Mouse (Mus musculus) forebrain, postnatal 0 days (tissue): ENCODE results near the gene Zbtb12. TPM values are rescaled to one million over a fixed set of nuclear protein-coding genes. Genes with fewer than 3 reads are reported as not detected.

ENCODE experiments used
- ATAC-seq: fragments of 200-750 bp; cut with Nextera tagmentation; 2 replicates; pipeline ENCODE4 v1.8.0; 2017; ENCODE audit warnings: mild to moderate bottlenecking, moderate library complexity
- DNase-seq: peaks from one replicate; pipeline ENCODE4 v3.0.0-alpha.2; 2015
- H3K27ac ChIP-seq: fragments of 300-500 bp; sonication (generic); 2 replicates; pipeline ENCODE4 v1.5.1; 2014; ENCODE audit warnings: low read depth, mild to moderate bottlenecking, antibody characterized with exemption, low read length, moderate library complexity, mixed read lengths
- H3K27me3 ChIP-seq: fragments of 300-500 bp; sonication (generic); 2 replicates; pipeline ENCODE4 v1.6.1; 2014; ENCODE audit warnings: mild to moderate bottlenecking, low read length, mixed read lengths; ENCODE audit not compliant: insufficient read depth
- H3K36me3 ChIP-seq: fragments of 300-500 bp; sonication (generic); 2 replicates; pipeline ENCODE4 v1.6.1; 2014; ENCODE audit warnings: mild to moderate bottlenecking, moderate library complexity; ENCODE audit not compliant: insufficient read depth
- H3K4me1 ChIP-seq: fragments of 300-500 bp; sonication (generic); 2 replicates; pipeline ENCODE4 v1.6.1; 2014; ENCODE audit warnings: antibody characterized with exemption; ENCODE audit not compliant: insufficient read depth
- H3K4me2 ChIP-seq: fragments of 300-500 bp; sonication (generic); 2 replicates; pipeline ENCODE4 v1.6.1; 2014; ENCODE audit warnings: low read depth, mild to moderate bottlenecking, moderate library complexity
- H3K4me3 ChIP-seq: fragments of 300-500 bp; sonication (generic); 2 replicates; pipeline ENCODE4 v1.5.1; 2014; ENCODE audit warnings: low read depth, low read length, mixed read lengths
- H3K9ac ChIP-seq: fragments of 300-500 bp; sonication (generic); 2 replicates; pipeline ENCODE4 v1.6.1; 2014; ENCODE audit warnings: mild to moderate bottlenecking
- H3K9me3 ChIP-seq: fragments of 300-500 bp; sonication (generic); 2 replicates; pipeline ENCODE4 v1.6.1; 2016; ENCODE audit warnings: low read length
- CTCF ChIP-seq: sonication (generic); IDR thresholded peaks from 2 replicates; pipeline ENCODE4 v1.5.1; 2016; ENCODE audit warnings: antibody characterized with exemption, control low read depth, low read depth
- WGBS: fragments of 180-500 bp; shearing (Covaris S2); extraction: QIAGEN DNeasy Blood & Tissue Kit; methylation state at CpG from one replicate; pipeline ENCODE4 v1.1.7; 2014; 5-methylcytosine and 5-hydroxymethylcytosine counted together
- microRNA-seq, 2 experiments: library from miRNA; unstranded; fragments of <30 nt; microRNA quantifications; one replicate each; pipeline ENCODE4; 2016
- polyA plus RNA-seq: library from polyadenylated mRNA; unstranded; fragments of >200 nt; fragmentation: Nextera tagmentation; extraction: Ambion mirVana; gene quantifications from 2 replicates; pipeline ENCODE4 v1.2.1, GENCODE M21; 2015
- total RNA-seq: library from RNA; depleted of rRNA; stranded (reverse); fragments of >200 nt; gene quantifications from 2 replicates; pipeline ENCODE4 v1.2.3, GENCODE M21; 2014; rRNA removed

Gene Zbtb12
- total and polyA plus RNA-seq, 2 experiments from 2014 or later, result 7.7 to 32.6 TPM

DNA sequence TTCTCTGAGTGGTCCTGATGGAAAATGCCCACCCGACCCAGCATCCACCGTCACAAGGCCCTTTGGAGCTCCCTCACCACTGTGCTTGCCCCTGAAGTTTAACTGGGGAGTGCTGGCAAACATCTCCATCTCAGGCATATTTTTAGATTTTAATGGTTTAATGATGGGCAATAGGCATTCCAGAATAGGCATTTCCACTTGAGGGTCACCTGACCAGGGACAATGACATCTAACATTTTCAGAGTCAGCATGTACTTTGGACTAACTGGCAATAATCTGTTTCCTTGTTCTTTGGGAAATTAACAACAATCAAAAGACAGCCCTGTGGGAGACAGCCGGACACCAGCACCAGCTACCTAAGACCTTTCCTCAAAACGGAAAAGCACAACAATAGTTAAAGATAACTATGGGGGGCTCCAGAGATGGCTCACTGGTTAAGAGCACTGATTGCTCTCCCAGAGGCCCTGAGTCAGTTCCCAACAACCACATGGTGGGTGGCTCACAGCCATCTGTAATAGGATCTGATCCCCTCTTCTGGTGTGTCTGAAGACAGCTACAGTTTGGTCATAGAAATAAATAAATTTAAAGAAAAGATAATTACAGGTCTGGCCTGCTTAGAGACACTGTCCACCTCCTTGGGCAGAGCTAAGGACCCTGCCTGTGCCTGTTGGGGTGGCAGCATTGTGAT is 64.0 kb downstream of the Zbtb12 start:
- WGBS, result 83% methylated on average over 4 of the region's 4 CpGs

DNA sequence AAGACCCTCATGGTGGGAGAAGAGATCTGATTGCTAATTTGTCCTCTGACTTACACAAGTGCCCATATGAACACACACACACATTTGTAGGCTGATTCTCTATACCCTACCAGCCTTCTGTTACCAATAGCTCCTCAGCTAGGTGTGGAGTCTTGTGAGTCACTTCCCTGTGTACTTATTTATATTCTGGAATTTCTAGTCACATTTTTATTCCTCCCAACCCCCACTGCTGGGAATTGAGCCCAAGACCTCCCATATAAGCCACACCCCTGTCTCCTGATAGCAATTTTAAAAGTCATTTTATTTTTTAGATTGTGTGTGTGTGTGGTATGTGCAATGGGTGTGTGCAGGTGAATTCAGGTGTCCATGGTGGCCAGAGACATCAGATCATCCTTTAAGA is 65.1 kb downstream of the Zbtb12 start:
- no peak overlapping the region for H3K4me3 ChIP-seq
- no peaks in the 10 kb centered on the region for H3K36me3 ChIP-seq
- ATAC-seq (no peak), DNase-seq (no peak)
- no peaks in the 10 kb centered on the region for H3K4me1 ChIP-seq
- no peaks in the 10 kb centered on the region for H3K27me3 ChIP-seq
- TF ChIP-seq CTCF, result no peak
- no peaks in the 10 kb centered on the region for H3K9me3 ChIP-seq
- no peak overlapping the region for H3K4me2 ChIP-seq
- H3K27ac ChIP-seq, result no peak overlapping the region
- no peak overlapping the region for H3K9ac ChIP-seq

More for the DNA sequence above, 64.0 kb downstream of the Zbtb12 start:
- no peak overlapping the region for H3K4me2 ChIP-seq
- no peak overlapping the region for H3K4me3 ChIP-seq
- TF ChIP-seq CTCF, result no peak
- no peak overlapping the region for H3K27ac ChIP-seq
- H3K27me3 ChIP-seq, result no peaks in the 10 kb centered on the region
- H3K9me3 ChIP-seq, result no peaks in the 10 kb centered on the region
- H3K9ac ChIP-seq, result no peak overlapping the region
- H3K36me3 ChIP-seq, result no peaks in the 10 kb centered on the region
- H3K4me1 ChIP-seq, result no peaks in the 10 kb centered on the region
- no peak for ATAC-seq
- no peak for DNase-seq

Small RNA genes lying within 50 kb of the gene (microRNA-seq; reads per million reads assigned to microRNA genes)
- 0 to 0.12 reads per million in 2 experiments for gene Mir6970
- gene Mir6971, result 1.2 to 4.5 reads per million in 2 experiments
- gene Mir6972, result 0 to 0.39 reads per million in 2 experiments

Other genes starting within 250 kb of the Zbtb12 start
Only the 30 nearest of the 38 such genes appear.
- gene Tnxb, start 208.9 kb upstream of the Zbtb12 start, total RNA-seq, result 1.0 and 1.7 TPM in 2 replicates
- gene Tnxb, start 208.9 kb upstream of the Zbtb12 start, polyA plus RNA-seq, result 0.08 and 0.16 TPM in 2 replicates
- 1.5 and 1.6 TPM in 2 replicates for gene C4b, start 135.6 kb upstream of the Zbtb12 start, total RNA-seq
- gene C4b, start 135.6 kb upstream of the Zbtb12 start, polyA plus RNA-seq, result 0.59 and 0.75 TPM in 2 replicates
- not detected in 2 replicates for gene Cyp21a1, start 74.9 kb upstream of the Zbtb12 start, total RNA-seq
- not detected in 2 replicates for gene Cyp21a1, start 74.9 kb upstream of the Zbtb12 start, polyA plus RNA-seq
- gene Stk19, start 42.5 kb upstream of the Zbtb12 start, total RNA-seq, result 41.9 and 55.6 TPM in 2 replicates
- gene Stk19, start 42.5 kb upstream of the Zbtb12 start, polyA plus RNA-seq, result 55.7 and 61.1 TPM in 2 replicates
- gene Dxo, start 42.5 kb upstream of the Zbtb12 start, total RNA-seq, result 40.0 and 46.0 TPM in 2 replicates
- 56.0 and 57.8 TPM in 2 replicates for gene Dxo, start 42.5 kb upstream of the Zbtb12 start, polyA plus RNA-seq
- 91.8 and 97.7 TPM in 2 replicates for gene Skiv2l, start 29.3 kb upstream of the Zbtb12 start, total RNA-seq
- 36.9 and 42.8 TPM in 2 replicates for gene Skiv2l, start 29.3 kb upstream of the Zbtb12 start, polyA plus RNA-seq
- gene Nelfe, start 29.1 kb upstream of the Zbtb12 start, total RNA-seq, result 32.0 and 56.2 TPM in 2 replicates
- gene Nelfe, start 29.1 kb upstream of the Zbtb12 start, polyA plus RNA-seq, result 49.6 and 54.6 TPM in 2 replicates
- 0.67 and 1.4 TPM in 2 replicates for gene Cfb, start 17.0 kb upstream of the Zbtb12 start, total RNA-seq
- gene Cfb, start 17.0 kb upstream of the Zbtb12 start, polyA plus RNA-seq, result 1.0 and 1.7 TPM in 2 replicates
- not detected in 2 replicates for gene Gm20547, start 2.6 kb downstream of the Zbtb12 start, total RNA-seq
- not detected in 2 replicates for gene Gm20547, start 2.6 kb downstream of the Zbtb12 start, polyA plus RNA-seq
- gene C2, start 18.8 kb downstream of the Zbtb12 start, total RNA-seq, result 2.6 and 6.1 TPM in 2 replicates
- gene C2, start 18.8 kb downstream of the Zbtb12 start, polyA plus RNA-seq, result 3.0 and 3.5 TPM in 2 replicates
- 293 and 302 TPM in 2 replicates for gene Ehmt2, start 19.0 kb downstream of the Zbtb12 start, total RNA-seq
- gene Ehmt2, start 19.0 kb downstream of the Zbtb12 start, polyA plus RNA-seq, result 45.5 and 61.8 TPM in 2 replicates
- not detected in 2 replicates for gene Slc44a4, start 35.0 kb downstream of the Zbtb12 start, total RNA-seq
- gene Slc44a4, start 35.0 kb downstream of the Zbtb12 start, polyA plus RNA-seq, result 0.06 TPM in 1 of 2 replicates, not detected in the other
- gene Neu1, start 51.8 kb downstream of the Zbtb12 start, total RNA-seq, result 36.7 and 36.8 TPM in 2 replicates
- gene Neu1, start 51.8 kb downstream of the Zbtb12 start, polyA plus RNA-seq, result 33.5 and 34.5 TPM in 2 replicates
- 5.2 and 8.1 TPM in 2 replicates for gene Hspa1b, start 79.8 kb downstream of the Zbtb12 start, total RNA-seq
- gene Hspa1b, start 79.8 kb downstream of the Zbtb12 start, polyA plus RNA-seq, result 0.42 and 0.52 TPM in 2 replicates
- not detected in 2 replicates for gene Gm20481, start 90.4 kb downstream of the Zbtb12 start, total RNA-seq
- not detected in 2 replicates for gene Gm20481, start 90.4 kb downstream of the Zbtb12 start, polyA plus RNA-seq
- gene Hspa1a, start 92.7 kb downstream of the Zbtb12 start, total RNA-seq, result 7.9 and 13.8 TPM in 2 replicates
- 7.6 and 8.5 TPM in 2 replicates for gene Hspa1a, start 92.7 kb downstream of the Zbtb12 start, polyA plus RNA-seq
- gene Hspa1l, start 93.2 kb downstream of the Zbtb12 start, total RNA-seq, result 0.24 and 0.46 TPM in 2 replicates
- gene Hspa1l, start 93.2 kb downstream of the Zbtb12 start, polyA plus RNA-seq, result 0.36 and 0.50 TPM in 2 replicates
- 29.1 and 38.9 TPM in 2 replicates for gene Lsm2, start 102.4 kb downstream of the Zbtb12 start, total RNA-seq
- gene Lsm2, start 102.4 kb downstream of the Zbtb12 start, polyA plus RNA-seq, result 111 and 120 TPM in 2 replicates
- 84.4 and 93.4 TPM in 2 replicates for gene Vars, start 121.5 kb downstream of the Zbtb12 start, total RNA-seq
- 36.7 and 45.4 TPM in 2 replicates for gene Vars, start 121.5 kb downstream of the Zbtb12 start, polyA plus RNA-seq
- gene Vwa7, start 137.1 kb downstream of the Zbtb12 start, total RNA-seq, result 0.14 and 0.31 TPM in 2 replicates
- gene Vwa7, start 137.1 kb downstream of the Zbtb12 start, polyA plus RNA-seq, result 0.08 TPM in 1 of 2 replicates, not detected in the other
- gene Sapcd1, start 148.5 kb downstream of the Zbtb12 start, total RNA-seq, result 2.2 and 2.7 TPM in 2 replicates
- gene Sapcd1, start 148.5 kb downstream of the Zbtb12 start, polyA plus RNA-seq, result 1.6 TPM in 2 replicates
- gene Msh5, start 167.3 kb downstream of the Zbtb12 start, total RNA-seq, result 1.3 and 2.2 TPM in 2 replicates
- 1.1 and 1.3 TPM in 2 replicates for gene Msh5, start 167.3 kb downstream of the Zbtb12 start, polyA plus RNA-seq
- 26.8 and 29.3 TPM in 2 replicates for gene Clic1, start 170.5 kb downstream of the Zbtb12 start, total RNA-seq
- gene Clic1, start 170.5 kb downstream of the Zbtb12 start, polyA plus RNA-seq, result 47.9 and 50.5 TPM in 2 replicates
- gene Ddah2, start 179.6 kb downstream of the Zbtb12 start, total RNA-seq, result 167 and 220 TPM in 2 replicates
- gene Ddah2, start 179.6 kb downstream of the Zbtb12 start, polyA plus RNA-seq, result 261 and 299 TPM in 2 replicates
- not detected in 2 replicates for gene Ly6g6c, start 185.9 kb downstream of the Zbtb12 start, total RNA-seq
- not detected in 2 replicates for gene Ly6g6c, start 185.9 kb downstream of the Zbtb12 start, polyA plus RNA-seq
- gene Mpig6b, start 186.7 kb downstream of the Zbtb12 start, total RNA-seq, result not detected in 2 replicates
- gene Mpig6b, start 186.7 kb downstream of the Zbtb12 start, polyA plus RNA-seq, result 0.08 TPM in 2 replicates
- gene Ly6g6e, start 197.4 kb downstream of the Zbtb12 start, total RNA-seq, result 0.38 and 3.9 TPM in 2 replicates
- 2.9 and 3.9 TPM in 2 replicates for gene Ly6g6e, start 197.4 kb downstream of the Zbtb12 start, polyA plus RNA-seq
- 3.8 TPM in 1 of 2 replicates, not detected in the other for gene Ly6g6d, start 198.6 kb downstream of the Zbtb12 start, total RNA-seq
- 1.2 and 1.6 TPM in 2 replicates for gene Ly6g6d, start 198.6 kb downstream of the Zbtb12 start, polyA plus RNA-seq
- 0.23 TPM in 1 of 2 replicates, not detected in the other for gene Ly6g6f, start 206.1 kb downstream of the Zbtb12 start, total RNA-seq
- gene Ly6g6f, start 206.1 kb downstream of the Zbtb12 start, polyA plus RNA-seq, result not detected in 2 replicates
- gene Abhd16a, start 209.8 kb downstream of the Zbtb12 start, total RNA-seq, result 139 and 202 TPM in 2 replicates
- gene Abhd16a, start 209.8 kb downstream of the Zbtb12 start, polyA plus RNA-seq, result 92.8 and 96.3 TPM in 2 replicates